Mouse (Mus musculus): ENCODE data around the gene Dexi. TPM values are rescaled to one million over a fixed set of nuclear protein-coding genes. Genes with fewer than 3 reads are reported as not detected.
A peak's percentile ranks its signal among the peaks of the same experiment; 100 is the strongest.

The Dexi gene
- total and polyA plus RNA-seq, 3 experiments, result 9.3 to 17.8 TPM; not detected in 1

GRCm38 (mm10) chr16:10571820-10572219 is 29.0 kb upstream of the Dexi start:
- H3K9me3 ChIP-seq (replicated peaks; ENCODE audit: insufficient read depth, low read length), result no peaks in the 10 kb centered on the region
- H3K36me3 ChIP-seq (ENCODE audit: control insufficient read depth in 1 of 2, insufficient read depth in 2 of 2, low read length in 2 of 2), result no peaks in the 10 kb centered on the region
- peak; percentile 44 to 80 (median 78) for TF ChIP-seq CTCF (IDR thresholded peaks at IDR 0.05 in 2 of 3, conservative IDR thresholded peaks at IDR 0.05 in 1 of 3; ENCODE audit: control insufficient read depth in 1 of 3, insufficient read depth in 1 of 3, low read depth in 2 of 3, low read length in 3 of 3, poor library complexity in 1 of 3, severe bottlenecking in 1 of 3)
- TF ChIP-seq SMC3 (IDR thresholded peaks at IDR 0.05; ENCODE audit: low read depth, low read length), result peak; percentile 81
- TF ChIP-seq USF2 (IDR thresholded peaks at IDR 0.05; ENCODE audit: borderline replicate concordance in 1 of 2, insufficient read depth in 1 of 2, low read depth in 1 of 2, low read length in 2 of 2), result no peak
- TF ChIP-seq ZC3H11A (IDR thresholded peaks at IDR 0.05; ENCODE audit: low read depth, low read length), result peak; percentile 76
- peak; percentile 73 for TF ChIP-seq RAD21 (IDR thresholded peaks at IDR 0.05; ENCODE audit: low read depth, low read length)
- peak; percentile 44 for DNase-seq (ENCODE audit: low read depth, low spot score)
- H3K79me2 ChIP-seq (ENCODE audit: control insufficient read depth, insufficient read depth, low read length, poor library complexity), result no peaks in the 10 kb centered on the region
- H3K9ac ChIP-seq (ENCODE audit: control insufficient read depth, low read depth, low read length, poor library complexity, severe bottlenecking), result no peak overlapping the region
- no peak overlapping the region for H3K27ac ChIP-seq (ENCODE audit: control insufficient read depth, low read depth, low read length)
- H3K4me3 ChIP-seq (ENCODE audit: control insufficient read depth in 1 of 2, insufficient read depth in 1 of 2, low read depth in 2 of 2, low read length in 2 of 2), result no peak overlapping the region
- no peaks in the 10 kb centered on the region for H3K4me1 ChIP-seq (ENCODE audit: control insufficient read depth in 1 of 2, insufficient read depth in 2 of 2, low read length in 2 of 2)
- no peaks in the 10 kb centered on the region for H3K27me3 ChIP-seq (ENCODE audit: control insufficient read depth in 1 of 2, insufficient read depth in 2 of 2, low read length in 2 of 2)

DNA sequence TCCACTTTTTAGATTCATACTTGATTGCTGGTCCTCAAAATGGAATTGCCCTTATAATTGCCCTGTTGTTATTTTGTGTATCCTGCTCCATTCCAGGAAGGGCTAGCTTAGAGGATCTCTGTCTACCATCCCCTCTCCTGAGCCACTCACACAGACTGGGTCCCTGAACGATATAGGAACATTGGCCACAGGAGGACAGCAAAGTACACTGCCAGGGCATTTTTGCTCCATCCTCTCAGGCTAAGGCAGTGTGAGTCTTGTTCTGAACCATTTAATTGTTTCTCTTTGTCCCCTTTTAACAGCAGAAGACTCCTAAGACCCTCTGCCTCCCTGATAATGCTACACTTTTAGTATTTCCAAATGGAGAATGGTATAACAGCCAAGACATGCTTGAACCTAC is 27.9 kb upstream of the Dexi start:
- Histone ChIP-seq H3K9me3 (replicated peaks; ENCODE audit: insufficient read depth, low read length) (no peaks in the 10 kb centered on the region), H3K27me3 (ENCODE audit: control insufficient read depth in 1 of 2, insufficient read depth in 2 of 2, low read length in 2 of 2) (no peaks in the 10 kb centered on the region), H3K4me1 (ENCODE audit: control insufficient read depth in 1 of 2, insufficient read depth in 2 of 2, low read length in 2 of 2) (no peaks in the 10 kb centered on the region), H3K27ac (ENCODE audit: control insufficient read depth, low read depth, low read length) (no peak overlapping the region), H3K9ac (ENCODE audit: control insufficient read depth, low read depth, low read length, poor library complexity, severe bottlenecking) (no peak overlapping the region), H3K79me2 (ENCODE audit: control insufficient read depth, insufficient read depth, low read length, poor library complexity) (no peaks in the 10 kb centered on the region), H3K4me3 (ENCODE audit: control insufficient read depth in 1 of 2, insufficient read depth in 1 of 2, low read depth in 2 of 2, low read length in 2 of 2) (no peak overlapping the region), H3K36me3 (ENCODE audit: control insufficient read depth in 1 of 2, insufficient read depth in 2 of 2, low read length in 2 of 2) (no peaks in the 10 kb centered on the region; a peak in 1 of 4 replicates)
- TF ChIP-seq CHD2 (IDR thresholded peaks at IDR 0.05; ENCODE audit: low read length) (no peak), ETS1 (IDR thresholded peaks at IDR 0.05; ENCODE audit: low read depth, low read length) (no peak), MAFK (IDR thresholded peaks at IDR 0.05; ENCODE audit: borderline replicate concordance, low read depth, low read length) (no peak), ZC3H11A (IDR thresholded peaks at IDR 0.05; ENCODE audit: low read depth, low read length) (peak; percentile 84), E2F4 (IDR thresholded peaks at IDR 0.05; ENCODE audit: borderline replicate concordance, low read depth, low read length) (no peak), BHLHE40 (IDR thresholded peaks at IDR 0.05; ENCODE audit: borderline replicate concordance, low read depth, low read length) (no peak), TBP (IDR thresholded peaks at IDR 0.05; ENCODE audit: low read depth, low read length) (no peak), RAD21 (IDR thresholded peaks at IDR 0.05; ENCODE audit: low read depth, low read length) (peak; percentile 97), KAT2A (conservative IDR thresholded peaks at IDR 0.05; ENCODE audit: low read depth, low read length) (no peak), UBTF (IDR thresholded peaks at IDR 0.05; ENCODE audit: borderline replicate concordance, insufficient read depth, low read depth, low read length) (no peak), MEF2A (IDR thresholded peaks at IDR 0.05; ENCODE audit: extremely low read depth, insufficient replicate concordance, low read depth, low read length, poor library complexity, severe bottlenecking) (no peak), TCF12 (IDR thresholded peaks at IDR 0.05; ENCODE audit: low read depth, low read length) (no peak), SIN3A (IDR thresholded peaks at IDR 0.05; ENCODE audit: low read length) (peak; percentile 45; the same call in 1 of the 2 replicates), CTCF (IDR thresholded peaks at IDR 0.05 in 2 of 3, conservative IDR thresholded peaks at IDR 0.05 in 1 of 3; ENCODE audit: control insufficient read depth in 1 of 3, insufficient read depth in 1 of 3, low read depth in 2 of 3, low read length in 3 of 3, poor library complexity in 1 of 3, severe bottlenecking in 1 of 3) (peak; percentile 82 to 95 (median 85)), JUND (IDR thresholded peaks at IDR 0.05; ENCODE audit: low read depth, low read length) (no peak), HCFC1 (IDR thresholded peaks at IDR 0.05; ENCODE audit: low read depth, low read length) (no peak), CHD1 (IDR thresholded peaks at IDR 0.05; ENCODE audit: low read depth, low read length) (no peak), ZNF384 (IDR thresholded peaks at IDR 0.05; ENCODE audit: low read depth, low read length) (no peak), ELF1 (IDR thresholded peaks at IDR 0.05; ENCODE audit: low read depth, low read length) (no peak), MXI1 (IDR thresholded peaks at IDR 0.05; ENCODE audit: low read depth, low read length) (no peak), MYB (IDR thresholded peaks at IDR 0.05; ENCODE audit: low read depth, low read length) (no peak), POLR2AphosphoS5 (IDR thresholded peaks at IDR 0.05; ENCODE audit: borderline replicate concordance, low read depth, low read length) (no peak), SMC3 (IDR thresholded peaks at IDR 0.05; ENCODE audit: low read depth, low read length) (peak; percentile 88), NRF1 (IDR thresholded peaks at IDR 0.05; ENCODE audit: insufficient read depth, low read depth, low read length, poor library complexity, severe bottlenecking) (no peak), USF2 (IDR thresholded peaks at IDR 0.05; ENCODE audit: borderline replicate concordance in 1 of 2, insufficient read depth in 1 of 2, low read depth in 1 of 2, low read length in 2 of 2) (no peak), TAL1 (IDR thresholded peaks at IDR 0.05; ENCODE audit: low read length) (no peak), ZMIZ1 (IDR thresholded peaks at IDR 0.05; ENCODE audit: low read depth, low read length) (no peak), POLR2AphosphoS2 (IDR thresholded peaks at IDR 0.05; ENCODE audit: low read length) (no peak), GATA1 (IDR thresholded peaks at IDR 0.05; ENCODE audit: low read depth, low read length) (no peak)
- DNase-seq (ENCODE audit: low read depth, low spot score), result peak; percentile 71
